Mouse (Mus musculus) heart, postnatal 14 days (tissue): ENCODE measurements around the gene Kcnd2. TPM values are rescaled to one million over a fixed set of nuclear protein-coding genes. Genes with fewer than 3 reads are reported as not detected.

Source experiments
- DNase-seq, 2 experiments: peaks; one replicate each; pipeline ENCODE4 v3.0.0; 2021 to 2022
- intact Hi-C: fragments of 180-260 bp; cut with DNase I; formaldehyde crosslinking; loops from one replicate; pipeline ENCODE4 v1.15.1; 2025
- total RNA-seq, 2 experiments: library from RNA; stranded (reverse); gene quantifications; 2 replicates each; pipeline ENCODE4 v1.2.3; 2021

Gene Kcnd2
- total RNA-seq, 2 experiments from 2014 or later: 11.0 to 11.2 TPM

GRCm38 (mm10) chr6:21655681-21656080 lies 440.4 kb downstream of the Kcnd2 start:
- intact Hi-C loops: no loop called here

DNA sequence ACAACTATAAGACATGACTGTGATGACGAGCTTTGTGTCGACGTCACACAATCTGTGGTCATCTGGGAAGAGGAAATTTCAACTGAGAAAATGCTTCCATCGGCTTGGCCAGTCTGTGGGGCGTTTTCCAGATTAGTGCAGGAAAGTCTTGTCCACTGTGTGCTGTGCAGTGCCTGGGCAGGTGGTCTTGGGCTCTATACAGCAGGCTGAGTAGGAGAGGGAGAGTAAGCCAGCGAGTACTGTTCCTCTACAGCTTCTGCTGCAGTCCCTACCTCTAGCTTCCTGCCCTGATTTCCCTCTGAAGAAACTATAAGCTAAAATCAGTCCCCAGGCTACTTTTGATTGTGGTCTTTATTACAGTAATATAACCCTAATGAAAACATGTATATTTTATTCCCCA lies 448.8 kb downstream of the Kcnd2 start:
- intact Hi-C loops: no loop called here
- no peak for DNase-seq

More at GRCm38 (mm10) chr6:21655681-21656080, 440.4 kb downstream of the Kcnd2 start:
- DNase-seq: no peak

DNA sequence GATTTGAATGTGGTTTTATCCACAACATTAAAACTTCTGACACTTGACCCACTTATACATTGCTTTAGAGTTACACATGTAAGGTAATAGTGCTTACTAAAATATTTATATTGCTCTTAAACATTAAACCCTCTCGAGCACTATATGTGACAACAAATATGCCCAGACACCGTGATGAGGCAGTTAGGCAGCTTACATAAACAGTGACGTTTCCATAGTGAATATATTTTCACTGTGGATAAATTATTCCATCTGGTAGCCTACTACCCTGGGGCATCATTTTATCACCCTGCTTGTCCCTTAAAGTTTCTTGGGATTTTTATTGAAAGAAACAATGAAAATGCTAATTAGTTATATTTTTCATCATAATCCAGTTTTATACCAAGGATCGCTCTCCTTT lies 449.3 kb downstream of the Kcnd2 start:
- intact Hi-C loops: no loop called here

DNA sequence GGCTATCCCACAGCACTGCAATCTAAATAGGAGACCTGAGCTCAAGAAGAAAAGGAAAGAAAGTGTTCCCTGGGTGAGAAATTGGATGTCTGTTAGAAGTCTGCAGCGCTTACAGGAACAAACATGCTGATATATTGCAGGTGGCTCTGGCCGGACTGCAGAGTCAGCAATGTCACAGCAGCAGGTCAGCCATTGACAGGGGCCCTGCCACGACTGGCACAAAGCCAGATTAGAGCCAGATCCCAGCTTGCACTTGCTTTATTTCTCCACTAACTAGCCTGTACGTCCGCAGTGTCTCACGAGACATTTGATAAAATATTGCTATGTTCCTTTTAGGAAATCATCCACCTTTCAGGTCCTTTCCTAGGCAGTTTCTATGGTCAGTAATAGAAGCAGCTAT lies 468.9 kb downstream of the Kcnd2 start:
- DNase-seq: peak; percentile 8 to 9
- intact Hi-C loops: no loop called here

More for the DNA sequence above, 449.3 kb downstream of the Kcnd2 start:
- DNase-seq: no peak

DNA sequence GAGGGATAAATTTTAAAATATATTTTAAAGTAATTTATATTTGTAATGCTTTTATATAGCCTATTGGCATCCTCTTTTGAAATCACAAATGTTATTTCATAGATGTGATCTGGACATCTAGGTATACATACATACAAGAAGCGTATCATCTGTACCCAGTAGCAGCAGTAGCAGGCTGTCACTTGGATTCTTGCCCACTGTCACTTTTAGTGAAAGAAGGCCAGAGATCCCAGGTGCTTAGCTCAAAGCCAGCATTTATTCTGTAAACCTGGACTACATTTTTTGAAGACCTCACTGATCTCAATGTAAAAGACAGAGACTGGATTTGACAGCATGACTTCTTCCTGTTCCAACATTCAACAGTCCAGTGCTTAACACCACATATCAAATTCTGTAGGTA lies 471.1 kb downstream of the Kcnd2 start:
- intact Hi-C loops: no loop called here
- DNase-seq: no peak

- DNase-seq: no peak
- intact Hi-C loops: no loop called here
Observed at GRCm38 (mm10) chr6:21692861-21693350, 477.6 kb downstream of the Kcnd2 start.

- DNase-seq: no peak
- intact Hi-C loops: no loop called here
Observed at GRCm38 (mm10) chr6:21697641-21698040, 482.3 kb downstream of the Kcnd2 start.

DNA sequence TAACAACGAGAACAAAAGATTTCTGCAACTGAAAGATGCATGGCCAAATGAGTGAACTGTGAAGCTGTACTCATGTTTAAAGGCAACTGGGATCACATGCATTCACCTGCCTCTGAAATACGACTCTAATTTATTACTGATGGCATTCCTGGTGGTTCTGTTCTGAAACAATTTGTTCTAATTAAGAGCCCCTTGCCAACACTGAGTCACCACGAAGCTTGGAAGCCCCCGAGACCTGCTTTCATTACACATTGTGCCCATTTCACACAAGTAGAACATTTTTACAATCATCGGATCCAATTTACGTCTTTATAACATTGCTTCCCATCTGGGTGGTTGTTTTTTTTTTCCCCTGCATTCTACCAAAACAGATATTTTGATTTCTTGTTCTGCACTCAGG lies 485.8 kb downstream of the Kcnd2 start:
- intact Hi-C loops: no loop called here
- DNase-seq: no peak

GRCm38 (mm10) chr6:21709228-21709627 lies 493.9 kb downstream of the Kcnd2 start:
- DNase-seq: peak in 1 of 2 experiments; percentile 5
- intact Hi-C loops: no loop called here

DNA sequence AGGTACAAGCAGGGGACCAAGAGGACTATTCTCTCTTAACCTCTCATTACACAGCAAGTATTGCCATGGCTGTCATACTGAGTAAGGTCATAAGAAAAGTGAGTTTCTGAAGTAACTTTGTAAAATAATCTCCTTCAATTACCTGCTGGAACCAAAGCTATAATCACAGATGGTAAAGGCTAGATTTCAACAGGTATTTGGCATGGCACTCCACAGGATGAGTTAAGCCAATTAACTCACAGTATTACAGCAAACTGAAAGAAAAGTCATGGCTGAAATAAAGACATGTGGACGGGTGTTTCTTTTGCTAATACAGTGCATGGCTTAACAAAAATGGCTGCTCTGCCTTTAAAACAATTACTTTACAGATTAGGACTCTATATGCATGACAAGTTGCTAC lies 503.8 kb downstream of the Kcnd2 start:
- DNase-seq: no peak
- intact Hi-C loops: no loop called here

DNA sequence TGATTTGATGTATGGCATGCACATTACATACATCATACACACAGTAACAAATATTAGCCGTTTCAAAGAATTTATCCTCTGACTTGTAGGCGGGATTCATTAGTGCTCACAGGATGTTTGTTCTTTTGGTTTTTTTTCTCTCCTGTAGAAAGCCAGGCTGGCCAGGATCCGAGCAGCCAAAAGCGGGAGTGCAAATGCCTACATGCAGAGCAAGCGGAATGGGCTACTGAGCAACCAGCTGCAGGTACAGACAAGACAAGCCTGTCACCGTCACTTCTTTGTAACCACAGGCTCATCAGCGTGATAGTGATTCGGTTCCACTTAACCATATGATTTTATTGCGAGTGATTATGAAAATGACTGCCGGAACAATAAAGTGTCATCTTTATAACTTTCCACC lies 506.9 kb downstream of the Kcnd2 start:
- DNase-seq: no peak
- intact Hi-C loops: no loop called here

- no peak for DNase-seq
- intact Hi-C loops: no loop called here
Observed at GRCm38 (mm10) chr6:21740606-21741005, 525.3 kb downstream of the Kcnd2 start.

DNA sequence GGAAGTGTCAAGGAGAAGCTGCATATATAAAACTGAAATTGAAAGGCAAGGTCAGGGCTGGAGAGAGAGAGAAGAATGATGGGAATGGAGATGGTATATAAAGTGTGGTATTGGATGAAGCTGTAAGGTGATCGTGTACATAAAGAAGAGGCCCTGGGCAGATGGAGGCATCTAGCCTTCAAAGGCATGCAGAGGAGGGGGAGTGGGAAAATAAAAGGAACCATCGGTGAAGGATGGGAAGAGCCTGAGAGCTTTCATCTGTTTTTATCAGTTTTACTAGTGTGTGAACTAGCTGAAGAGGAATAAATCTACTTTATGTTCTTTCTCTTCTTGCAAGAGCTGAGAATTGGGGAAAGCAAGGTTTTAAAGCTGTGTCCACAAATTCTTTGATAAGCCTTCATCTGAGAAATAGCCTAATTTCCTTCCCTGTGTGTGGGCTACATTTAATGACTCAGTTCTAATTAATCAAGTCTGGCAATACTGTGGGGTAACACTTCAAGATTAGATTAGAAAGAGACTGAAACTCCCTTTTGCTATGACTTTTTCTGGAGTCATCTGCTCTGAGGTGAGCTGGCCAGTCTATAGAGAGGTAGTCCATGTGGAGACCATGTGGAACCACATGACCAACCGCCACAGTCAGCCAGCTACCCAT lies 529.4 kb downstream of the Kcnd2 start:
- intact Hi-C loops: no loop called here
- no peak for DNase-seq

DNA sequence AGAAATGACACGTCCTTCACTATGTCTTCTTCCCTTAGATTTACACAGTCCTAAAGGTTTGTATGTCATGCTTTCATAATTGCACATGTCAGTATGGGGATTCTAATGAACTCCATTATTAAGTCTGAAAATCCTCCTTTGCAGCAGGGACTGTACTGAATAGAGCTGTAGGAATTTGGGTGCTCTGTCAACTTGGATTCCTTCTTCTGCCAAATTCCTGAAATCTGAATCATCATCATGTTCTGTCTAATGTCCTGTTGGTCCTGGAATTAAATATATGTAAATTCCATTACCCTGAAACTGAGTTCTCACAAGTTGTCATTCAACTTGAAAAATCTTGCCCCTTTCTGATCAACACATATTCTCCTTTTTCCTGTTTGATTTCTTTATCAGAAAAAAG lies 532.2 kb downstream of the Kcnd2 start:
- intact Hi-C loops: no loop called here
- DNase-seq: no peak

DNA sequence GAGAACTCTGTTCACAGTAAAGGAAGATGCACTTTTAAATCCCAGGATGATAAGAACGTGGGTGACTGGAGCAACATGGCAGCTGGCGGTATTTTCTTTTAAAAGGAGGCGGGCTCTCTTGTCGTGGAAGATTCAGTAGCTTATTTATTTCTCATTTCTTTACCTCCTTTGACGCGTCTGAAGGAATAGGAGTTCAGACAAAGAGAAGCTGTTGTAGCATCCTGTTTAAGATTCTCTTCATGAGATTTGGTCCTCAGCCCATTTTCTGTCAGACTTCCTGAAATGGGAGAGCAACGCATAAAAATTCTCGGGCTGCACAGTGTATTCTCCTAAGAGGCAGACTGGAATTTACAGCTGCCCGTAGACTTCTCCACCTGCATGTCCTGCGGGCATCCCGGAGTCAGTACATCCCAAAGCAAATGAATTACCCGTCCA lies 552.5 kb downstream of the Kcnd2 start:
- no peak for DNase-seq
- intact Hi-C loops: no loop called here

DNA sequence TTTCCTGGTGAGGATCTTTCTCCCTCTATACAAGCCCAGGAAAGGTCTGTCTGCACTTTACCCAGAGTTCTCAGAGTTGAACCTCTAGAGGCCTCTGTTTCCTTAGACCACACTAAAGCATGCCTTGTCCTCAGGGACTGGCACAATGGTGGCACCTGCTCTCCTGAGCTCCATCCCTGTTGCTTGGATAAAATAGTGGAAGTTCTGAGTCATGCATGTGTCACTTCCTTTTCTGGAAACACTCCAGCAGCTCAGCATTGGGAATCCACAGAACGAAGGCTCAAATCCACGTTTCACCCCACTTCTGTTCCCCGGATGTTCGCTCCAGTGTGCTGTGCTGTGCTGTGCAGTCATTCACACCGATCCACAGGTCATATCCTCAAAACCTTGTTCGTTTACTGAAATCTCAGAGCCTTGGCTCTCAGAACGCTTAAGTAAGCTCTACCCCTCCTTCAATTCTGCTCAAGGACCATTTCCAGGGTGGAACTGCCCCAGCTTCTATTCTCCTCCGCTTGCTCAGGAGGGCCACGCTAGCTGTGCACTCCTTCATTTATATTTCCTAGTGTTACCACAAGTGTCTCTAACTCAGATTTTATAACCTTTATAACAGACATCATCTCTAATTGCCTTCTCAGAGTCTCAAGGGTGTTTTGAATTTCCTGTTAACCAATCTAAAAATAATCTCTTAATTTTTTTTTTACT lies 553.6 kb downstream of the Kcnd2 start:
- DNase-seq: peak; percentile 10 to 26
- intact Hi-C loops: no loop called here

DNA sequence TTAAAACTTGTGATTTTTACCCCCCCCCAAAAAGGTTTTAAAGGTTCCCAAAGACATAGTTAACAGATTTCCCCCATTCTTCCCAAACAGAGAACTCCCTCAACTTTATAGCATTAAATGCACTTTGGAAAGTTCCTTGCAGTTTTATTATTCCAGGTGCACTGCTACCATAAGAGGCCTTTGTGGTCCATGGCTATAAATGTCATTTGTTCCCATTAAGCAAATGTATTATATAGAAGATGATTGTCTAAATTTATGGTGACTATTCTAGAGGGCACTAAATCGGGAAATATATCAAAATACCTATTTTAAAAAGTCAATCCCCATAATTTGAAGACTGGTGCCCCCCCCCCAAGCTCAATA lies 554.1 kb downstream of the Kcnd2 start:
- DNase-seq: no peak
- intact Hi-C loops: no loop called here

DNA sequence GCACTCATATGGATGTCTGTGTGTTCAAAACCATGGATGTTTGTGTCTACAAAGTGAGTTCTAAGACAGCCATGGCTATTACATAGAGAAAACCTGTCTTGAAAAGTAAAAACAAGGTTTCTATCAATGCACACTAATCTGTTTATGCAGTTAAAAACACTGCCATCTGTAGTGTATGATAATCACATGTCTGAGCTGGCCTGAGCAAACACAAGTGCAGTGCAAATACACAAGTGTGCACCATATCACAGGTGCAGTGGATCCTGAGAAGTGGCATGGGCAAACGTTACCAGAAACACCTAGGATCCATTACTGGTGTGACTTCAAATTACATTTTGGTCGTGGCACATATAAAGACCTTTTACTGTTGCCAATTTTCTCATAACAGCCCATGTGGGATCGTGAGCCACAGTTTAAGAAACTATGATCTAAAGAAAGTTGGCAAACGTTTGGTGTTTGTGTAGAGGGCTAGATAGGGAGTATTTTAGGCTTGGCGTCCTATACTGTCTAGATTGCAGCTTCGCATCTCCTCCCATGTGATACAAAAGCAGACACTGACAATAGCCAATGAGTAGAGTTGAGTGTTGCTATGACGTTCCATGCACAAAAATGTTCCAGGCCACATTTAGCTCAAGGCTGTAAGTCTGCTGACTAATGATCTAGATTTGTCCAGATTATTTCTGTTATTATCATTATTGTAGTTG lies 559.1 kb downstream of the Kcnd2 start:
- no peak for DNase-seq
- intact Hi-C loops: no loop called here
